Mouse (Mus musculus) monocyte, adult 5-6 weeks (primary cell): Measurements from ENCODE around the gene Msmb. TPM values are rescaled to one million over a fixed set of nuclear protein-coding genes. Genes with fewer than 3 reads are reported as not detected.

Experiments used
- total RNA-seq: library from RNA; stranded (forward); fragments of 200-1000, 200-491, 200-594 nt; gene quantifications from 3 replicates; pipeline ENCODE4 v1.2.3, GENCODE M21; 2017

Gene Msmb
- total RNA-seq, 1 experiment from 2014 or later, result not detected

Other genes starting within 250 kb of the Msmb start
- gene Galnt15, start 113.0 kb upstream of the Msmb start, total RNA-seq, result not detected in 3 replicates
- 9.2 to 22.1 TPM (median 10.6 TPM) in 3 replicates for gene Oxnad1, start 56.6 kb upstream of the Msmb start, total RNA-seq
- 72.4 to 102 TPM (median 78.3 TPM) in 3 replicates for gene Dph3, start 56.3 kb upstream of the Msmb start, total RNA-seq
- gene Ncoa4, start 17.8 kb downstream of the Msmb start, total RNA-seq, result 60.5 to 111 TPM (median 83.4 TPM) in 3 replicates
- gene Timm23, start 59.9 kb downstream of the Msmb start, total RNA-seq, result 48.4 to 102 TPM (median 64.0 TPM) in 3 replicates
- 89.5 to 191 TPM (median 132 TPM) in 3 replicates for gene Parg, start 59.9 kb downstream of the Msmb start, total RNA-seq
- not detected in 3 replicates for gene Ogdhl, start 180.0 kb downstream of the Msmb start, total RNA-seq
- not detected in 3 replicates for gene 1700024G13Rik, start 246.4 kb downstream of the Msmb start, total RNA-seq